Mouse (Mus musculus): ENCODE measurements around the gene Ccl2.

DNA sequence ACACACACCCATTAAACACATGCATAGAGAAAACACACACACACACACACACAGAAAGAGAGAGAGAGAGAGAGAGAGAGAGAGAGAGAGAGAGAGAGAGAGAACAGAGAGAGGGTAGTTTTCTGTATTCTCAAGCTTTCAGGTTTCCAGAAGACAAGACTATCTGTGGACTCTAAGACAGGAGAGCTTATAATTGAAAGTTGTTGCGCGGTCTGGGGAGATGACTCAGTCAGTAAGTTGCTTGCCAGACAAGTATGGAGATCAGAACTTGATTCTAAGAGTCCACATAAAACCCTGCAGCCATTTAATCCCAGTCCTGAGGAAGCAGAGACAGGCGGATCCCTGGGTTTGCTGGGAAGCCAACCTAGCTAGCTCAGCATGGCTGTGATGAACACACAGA lies 36.7 kb upstream of the Ccl2 start:
- TF ChIP-seq CTCF (IDR thresholded peaks at IDR 0.05; ENCODE audit: borderline replicate concordance, insufficient read depth, low read depth, low read length) (no peak), POLR2A (IDR thresholded peaks at IDR 0.05; ENCODE audit: borderline replicate concordance, insufficient read depth, low read length) (no peak)
